Mouse (Mus musculus) liver, postnatal 0 days (tissue): ENCODE measurements around the gene Col4a3.

ENCODE experiments used
- CTCF ChIP-seq: sonication (generic); IDR thresholded peaks from 2 replicates; pipeline ENCODE4 v1.5.1; 2016; ENCODE audit warnings: antibody characterized with exemption, low read depth
- EP300 ChIP-seq: IDR thresholded peaks from 2 replicates; pipeline ENCODE4 v1.6.1; 2016; ENCODE audit warnings: antibody characterized with exemption, low read depth, mild to moderate bottlenecking

GRCm38 (mm10) chr1:82768269-82768668, 181.5 kb downstream of the Col4a3 start, which contains the start of gene Tm4sf20:
- TF ChIP-seq CTCF, result no peak
- TF ChIP-seq EP300, result no peak
